Mouse (Mus musculus): ENCODE results near the gene Cop1.

Gene Cop1

DNA sequence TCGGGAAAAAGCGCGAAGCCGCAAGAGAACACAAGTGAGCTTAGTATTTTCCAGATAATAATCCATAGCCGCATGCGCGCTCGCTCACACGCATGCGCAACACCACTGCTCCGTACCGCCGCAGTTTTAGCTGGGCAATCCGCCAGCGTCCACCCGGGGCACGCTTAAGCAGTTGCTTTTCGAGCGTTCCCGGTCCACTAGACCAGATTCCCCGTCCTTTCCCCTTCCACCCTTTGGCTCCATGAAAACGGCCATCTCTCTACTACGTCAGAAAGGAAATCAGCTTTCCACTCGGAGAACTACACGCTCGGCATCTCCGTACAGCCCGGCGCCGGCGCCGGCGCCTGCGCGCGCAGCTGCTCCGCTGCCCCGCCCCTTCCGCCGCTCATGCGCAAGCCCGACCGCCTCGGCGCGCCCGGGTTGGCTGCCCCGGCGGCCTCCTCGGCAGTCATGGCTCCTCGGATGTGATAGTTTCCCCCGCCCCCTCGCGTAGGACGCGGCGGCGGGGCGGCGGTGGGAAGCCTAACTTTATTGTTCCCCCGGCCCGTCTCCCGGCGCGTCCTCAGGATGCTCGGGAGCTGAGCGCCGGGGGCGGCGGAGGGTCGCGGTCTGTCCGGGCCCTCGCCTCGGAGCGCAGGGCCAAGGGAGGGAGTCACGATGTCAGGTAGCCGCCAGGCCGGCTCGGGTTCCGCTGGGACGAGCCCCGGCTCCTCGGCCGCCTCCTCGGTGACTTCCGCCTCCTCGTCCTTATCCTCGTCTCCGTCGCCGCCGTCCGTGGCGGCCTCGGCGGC lies at the start of gene Cop1:
Gene Cop1 (plus strand): TSS at position 540 of the 791 bp plus-strand sequence.
- DNase-seq = peak; percentile 89 to 91

- peak; percentile 26 to 49 for DNase-seq
These were observed 45.4 kb upstream of the Cop1 start for GRCm38 (mm10) chr1:159186741-159187140.

GRCm38 (mm10) chr1:159198603-159199002 lies 33.5 kb upstream of the Cop1 start:
- no peak for DNase-seq

GRCm38 (mm10) chr1:159199606-159200005 lies 32.5 kb upstream of the Cop1 start:
- no peak for DNase-seq

- DNase-seq = no peak
These were observed 30.9 kb upstream of the Cop1 start for GRCm38 (mm10) chr1:159201220-159201619.

- DNase-seq = no peak
These were observed 20.4 kb upstream of the Cop1 start for GRCm38 (mm10) chr1:159211711-159212110.

DNA sequence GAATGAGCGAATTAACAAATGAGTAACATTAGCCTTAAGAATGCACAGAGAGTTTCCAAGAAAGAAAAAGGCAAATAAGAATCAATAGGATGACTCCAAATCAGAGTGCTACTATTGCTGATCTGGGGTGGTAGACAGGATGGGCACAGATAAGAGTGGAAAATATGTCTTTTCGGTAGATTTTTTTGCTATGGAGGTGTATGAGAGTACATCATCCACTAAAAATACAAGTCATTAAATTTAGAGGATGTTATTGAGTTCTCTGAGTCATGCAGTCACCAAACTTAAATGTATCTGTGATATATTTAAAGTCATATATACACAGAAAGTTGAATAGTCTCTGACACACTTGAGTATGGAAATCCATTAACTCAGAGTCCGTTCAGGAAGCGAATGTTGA lies 14.7 kb upstream of the Cop1 start:
- no peak for DNase-seq

GRCm38 (mm10) chr1:159222046-159222445 lies 10.1 kb upstream of the Cop1 start:
- DNase-seq = no peak

DNA sequence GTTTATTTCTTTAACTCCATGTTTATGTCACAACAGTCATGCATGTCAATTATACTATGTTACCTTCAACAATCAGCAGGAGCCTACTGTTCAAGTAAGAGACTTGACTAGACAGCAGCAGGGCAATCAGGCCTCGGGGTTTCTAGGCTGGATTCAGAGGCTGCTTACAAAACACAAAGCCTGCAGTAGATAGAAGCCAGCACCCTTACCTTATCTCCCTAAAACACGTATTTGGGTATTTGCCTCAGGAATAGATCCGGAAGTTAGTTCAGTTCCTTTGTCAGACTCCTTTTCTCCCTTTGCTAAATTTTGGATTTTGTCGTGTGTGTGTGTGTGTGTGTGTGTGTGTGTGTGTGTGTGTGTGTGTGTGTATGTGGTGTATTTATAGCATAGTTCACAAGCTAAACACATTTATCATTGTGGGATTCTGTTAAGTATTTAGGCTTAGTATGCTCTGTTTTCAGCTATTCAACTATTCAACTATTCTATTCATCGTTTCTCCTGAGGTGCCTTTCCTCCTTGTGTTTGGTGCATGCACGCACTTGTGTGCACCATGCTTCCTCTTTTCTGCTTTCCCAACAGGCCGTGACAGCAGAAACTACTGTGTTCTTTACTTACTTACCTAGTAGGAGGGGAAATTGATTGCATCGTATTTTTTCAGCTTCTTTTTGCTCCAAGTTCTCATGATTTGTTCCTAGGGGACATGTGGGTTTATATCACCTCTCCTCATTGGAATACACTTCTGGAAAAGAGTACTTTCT lies 6.9 kb upstream of the Cop1 start:
- no peak for DNase-seq

DNA sequence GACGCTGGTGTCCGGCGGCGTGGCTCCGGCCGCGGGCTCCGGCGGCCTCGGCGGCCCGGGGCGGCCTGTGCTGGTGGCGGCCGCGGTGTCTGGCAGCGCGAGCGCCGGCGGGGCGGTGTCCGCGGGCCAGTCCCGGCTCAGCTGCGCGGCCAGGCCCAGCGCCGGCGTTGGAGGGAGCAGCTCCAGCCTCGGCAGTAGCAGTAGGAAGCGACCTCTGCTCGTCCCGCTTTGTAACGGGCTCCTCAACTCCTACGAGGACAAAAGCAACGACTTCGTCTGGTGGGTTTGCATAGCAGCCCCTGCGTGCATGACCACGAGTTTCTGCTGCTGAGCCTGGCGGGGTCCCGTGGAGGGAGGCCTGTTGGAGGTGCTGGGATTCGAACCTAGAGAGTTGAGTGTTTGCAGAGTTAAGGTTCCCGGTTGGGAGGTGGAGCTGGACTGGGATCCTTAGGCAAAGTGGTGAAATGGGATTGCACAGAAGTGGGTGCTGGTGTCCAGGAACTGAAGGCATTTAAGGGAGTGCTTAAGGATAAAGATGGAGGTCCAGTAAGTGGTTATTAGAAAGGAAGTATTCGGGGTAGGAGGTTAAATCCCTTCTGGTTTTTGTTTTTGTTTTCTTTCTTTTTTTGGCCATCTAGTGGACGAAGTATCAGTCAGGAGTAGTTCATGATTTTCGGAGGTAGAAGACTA lies 597 bp downstream of the Cop1 start:
- DNase-seq = peak; percentile 22 to 26

GRCm38 (mm10) chr1:159233426-159233825 lies 1.3 kb downstream of the Cop1 start:
- peak in 1 of 2 experiments; percentile 14 for DNase-seq

GRCm38 (mm10) chr1:159234496-159234895 lies 2.4 kb downstream of the Cop1 start:
- DNase-seq = no peak

- no peak for DNase-seq
These were observed 3.6 kb downstream of the Cop1 start for GRCm38 (mm10) chr1:159235674-159236073.

DNA sequence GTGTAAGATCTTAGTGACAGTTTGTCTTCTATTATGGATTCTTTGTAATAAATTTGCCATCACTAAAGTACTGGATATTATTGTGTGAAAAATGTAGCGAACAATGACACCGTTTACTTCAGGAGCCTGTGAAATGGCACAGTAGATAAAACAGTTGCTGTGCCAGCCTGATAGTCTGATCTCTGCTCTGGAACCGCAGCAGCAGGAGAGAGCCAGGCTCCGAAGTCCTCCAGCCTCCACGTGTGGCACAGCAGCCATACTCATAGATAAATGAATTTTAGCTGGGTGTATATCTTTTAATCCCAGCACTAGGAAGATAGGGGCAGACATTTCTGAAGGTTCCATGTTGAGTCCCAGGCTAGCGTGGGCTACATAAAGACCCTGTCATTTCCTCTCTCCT lies 6.0 kb downstream of the Cop1 start:
- DNase-seq = no peak

DNA sequence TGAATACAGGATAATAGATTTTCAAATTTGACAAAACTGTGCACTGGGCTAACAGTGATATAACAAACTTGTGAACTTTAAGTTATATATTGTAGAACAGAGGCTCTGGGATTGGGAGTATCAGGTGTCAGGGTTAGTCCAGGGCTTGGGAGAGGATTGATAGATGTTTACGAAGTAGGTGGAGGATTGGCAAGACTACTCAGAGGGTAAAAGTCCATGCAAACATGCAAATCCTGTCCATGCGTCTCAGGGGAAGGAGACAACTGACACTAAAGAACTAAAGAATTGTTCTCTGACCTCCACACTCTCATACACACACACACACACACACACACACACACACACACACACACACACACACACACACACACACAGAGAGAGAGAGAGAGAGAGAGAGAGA lies 18.2 kb downstream of the Cop1 start:
- DNase-seq = no peak

GRCm38 (mm10) chr1:159253078-159253477 lies 21.0 kb downstream of the Cop1 start:
- no peak for DNase-seq

DNA sequence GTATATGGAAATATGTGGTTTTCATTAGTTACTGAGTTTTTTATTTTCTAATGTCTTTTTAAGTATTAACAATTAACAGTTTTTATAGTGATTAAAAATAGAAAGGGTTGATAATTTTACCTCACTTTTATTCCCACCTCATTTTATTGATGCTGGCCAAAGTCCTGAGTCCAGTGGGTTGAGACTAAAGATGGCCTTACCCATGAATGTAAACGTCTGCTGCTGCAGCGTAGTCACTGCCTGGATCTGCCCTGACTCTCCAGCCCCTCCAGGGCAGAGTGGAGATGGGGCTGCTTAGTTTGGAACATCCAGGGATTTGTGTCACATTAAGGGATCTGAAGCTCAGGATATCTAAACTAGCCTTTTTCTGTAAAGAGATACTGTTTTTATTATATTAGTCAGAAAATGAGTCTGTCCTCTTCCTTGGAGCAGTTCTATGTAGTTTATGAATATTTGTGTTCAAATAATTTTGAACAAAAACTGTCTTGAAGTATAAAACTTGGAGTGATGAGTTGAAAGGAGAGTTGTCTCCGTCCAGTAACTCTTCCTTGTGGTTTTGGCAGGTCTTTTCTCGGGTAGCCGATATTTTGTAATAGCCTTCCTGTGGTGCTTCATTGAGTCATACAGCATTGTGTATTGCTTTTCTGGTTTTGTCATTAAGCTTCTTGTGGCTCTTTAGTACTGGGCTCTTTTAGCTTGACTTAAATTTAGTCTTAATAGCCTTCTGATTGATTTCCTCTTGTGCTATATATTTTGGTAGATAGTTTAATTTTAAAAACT lies 23.0 kb downstream of the Cop1 start:
- no peak for DNase-seq

GRCm38 (mm10) chr1:159256543-159256942 lies 24.4 kb downstream of the Cop1 start:
- DNase-seq = no peak

DNA sequence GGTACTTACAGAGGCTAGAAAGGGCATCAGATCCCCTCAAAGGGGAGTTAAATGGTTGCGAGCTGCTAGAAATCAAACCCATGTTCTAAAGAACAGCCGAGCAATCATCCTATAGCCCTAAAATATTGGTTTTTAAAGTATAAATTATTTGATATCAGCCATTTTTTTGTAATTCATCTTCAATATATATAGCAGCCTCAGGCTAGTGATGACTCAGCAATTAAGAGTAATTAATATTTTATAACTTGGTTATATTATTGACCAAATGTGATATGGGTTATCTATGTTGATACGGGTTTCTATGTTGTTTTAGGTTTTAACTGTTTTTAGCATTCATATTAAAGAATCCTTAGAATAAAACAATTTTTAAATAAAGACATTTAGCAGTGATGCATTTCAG lies 31.7 kb downstream of the Cop1 start:
- no peak for DNase-seq

GRCm38 (mm10) chr1:159280072-159280471 lies 48.0 kb downstream of the Cop1 start:
- no peak for DNase-seq

DNA sequence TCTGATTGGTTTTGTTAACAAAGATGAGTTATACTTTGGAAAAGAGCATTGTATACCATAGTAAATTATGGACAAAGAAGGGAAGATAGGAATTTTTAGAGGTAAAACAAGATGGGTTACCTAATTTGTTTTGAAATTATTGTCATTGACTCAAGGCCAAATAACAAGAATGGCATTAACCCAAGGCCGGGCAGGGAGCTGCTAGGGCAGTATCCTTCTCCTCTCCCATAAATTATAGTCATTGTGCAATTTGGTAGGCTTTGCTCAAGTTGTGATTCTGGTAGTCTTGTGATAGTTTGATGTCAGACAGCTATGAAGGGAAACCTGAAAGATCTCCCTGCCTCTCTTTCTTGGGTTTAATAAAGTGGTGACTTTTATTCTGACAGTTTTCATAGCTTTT lies 49.7 kb downstream of the Cop1 start:
- DNase-seq = no peak

- DNase-seq = no peak
These were observed 54.7 kb downstream of the Cop1 start for GRCm38 (mm10) chr1:159286833-159287232.

- no peak for DNase-seq
These were observed 58.1 kb downstream of the Cop1 start for GRCm38 (mm10) chr1:159290219-159290618.
